Mouse (Mus musculus) thymus, postnatal 14 days (tissue): Measurements from ENCODE around the gene Itga5.

ENCODE experiments used
- DNase-seq: peaks from one replicate; pipeline ENCODE4 v3.0.0; 2021

Gene Itga5

DNA sequence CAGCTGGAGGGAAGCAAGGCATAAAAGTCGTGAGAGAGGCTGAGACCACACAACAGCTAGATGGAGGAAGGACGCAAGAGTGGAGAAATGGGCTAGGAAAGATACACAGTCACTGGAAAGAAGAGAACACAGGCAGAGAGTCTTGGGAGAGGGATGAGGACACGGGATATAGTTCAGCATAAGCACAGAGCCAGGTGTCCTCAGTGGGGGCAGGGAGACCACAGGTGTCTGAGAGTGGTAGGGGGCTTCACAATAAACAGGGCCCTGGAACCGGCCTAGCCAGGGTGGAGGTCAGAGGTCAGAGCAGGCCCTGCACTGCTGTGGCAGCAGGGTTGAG, 27.8 kb downstream of the Itga5 start:
- DNase-seq = no peak

DNA sequence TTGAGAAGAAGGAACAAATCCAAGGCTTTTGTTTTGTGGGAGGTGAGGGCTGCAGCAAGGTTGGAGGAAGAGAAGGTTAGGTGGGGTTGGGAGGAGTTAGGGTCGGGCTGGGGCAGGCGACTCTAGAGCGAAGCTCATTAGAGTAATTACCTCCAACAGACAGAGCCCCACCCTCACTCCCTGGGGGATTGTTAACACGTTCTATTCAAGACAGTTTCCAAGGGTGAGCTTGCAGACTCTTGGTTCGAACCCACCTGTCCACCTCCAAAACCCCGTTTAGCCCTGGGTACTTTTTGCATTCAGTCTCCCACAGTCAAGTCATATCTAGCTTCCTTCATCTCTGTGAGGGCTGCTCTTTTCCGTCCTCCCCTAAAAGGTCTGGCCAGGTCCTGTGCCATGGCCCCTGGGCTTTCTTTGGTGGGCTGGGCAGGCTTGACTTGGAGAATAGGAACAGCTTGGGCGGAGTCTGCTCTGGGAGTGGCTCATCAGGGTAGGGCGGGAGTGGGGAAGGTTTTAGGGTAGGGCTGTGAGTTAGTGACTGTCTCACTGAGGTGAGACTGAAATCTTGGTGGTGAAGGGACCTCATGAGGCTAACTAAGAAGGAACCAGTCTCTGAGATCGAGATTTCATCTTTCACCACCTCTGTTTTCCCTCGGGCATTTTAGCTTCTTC, 29.4 kb downstream of the Itga5 start:
- no peak for DNase-seq

DNA sequence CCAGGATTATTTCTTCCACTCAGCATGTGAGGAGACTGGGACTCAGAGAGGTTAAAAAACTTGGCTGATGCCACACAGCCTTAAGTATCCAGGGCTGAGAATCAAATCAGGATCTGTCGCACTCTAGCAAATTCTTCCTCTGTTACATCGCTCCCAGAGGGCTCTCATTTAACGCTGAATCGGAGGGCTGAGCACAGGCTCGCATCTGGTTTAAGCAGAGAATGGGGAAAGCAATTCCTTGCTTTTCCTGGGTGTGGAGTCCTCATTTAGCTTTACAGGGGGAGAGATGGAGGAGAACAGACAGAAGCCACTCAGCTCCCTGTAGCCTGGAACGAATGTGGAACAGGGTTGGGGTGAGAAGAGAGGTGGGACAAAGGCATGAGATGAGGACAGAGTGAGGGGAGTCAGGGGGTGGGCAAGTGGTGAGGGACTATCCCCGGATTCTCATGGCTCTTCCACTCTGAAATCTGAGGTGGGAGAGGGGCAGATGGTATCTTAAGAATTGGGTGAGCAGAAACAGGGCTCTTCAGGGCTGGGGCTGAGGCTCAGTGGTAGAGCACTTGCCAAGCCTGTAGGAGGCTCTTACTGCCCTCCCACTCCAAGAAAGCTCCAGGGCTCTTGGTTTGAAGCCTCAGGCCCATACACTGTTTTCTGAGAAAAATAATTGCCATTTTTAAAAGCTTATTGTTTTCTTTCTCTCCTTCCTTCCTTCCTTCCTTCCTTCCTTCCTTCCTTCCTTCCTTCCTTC, 30.9 kb downstream of the Itga5 start:
- no peak for DNase-seq

DNA sequence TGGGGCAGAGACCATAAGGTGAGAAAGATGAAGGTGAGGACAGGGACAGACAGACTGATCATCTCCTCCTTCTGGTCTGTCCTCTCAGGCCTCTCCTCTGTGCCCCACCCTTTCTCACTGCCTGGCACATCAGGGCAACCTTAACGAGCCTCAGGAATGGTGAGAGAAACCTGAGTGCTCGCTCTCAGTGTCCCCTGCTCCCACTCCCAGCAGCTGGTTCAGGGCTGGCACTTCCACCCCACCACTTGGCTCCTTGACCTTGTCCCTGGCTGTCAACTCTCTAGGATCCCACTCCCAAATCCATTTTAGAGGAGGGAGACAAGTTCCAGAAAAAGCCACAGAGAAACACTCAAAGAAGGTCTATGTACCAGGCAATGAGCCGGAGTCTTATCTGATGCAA, 31.5 kb downstream of the Itga5 start:
- no peak for DNase-seq

DNA sequence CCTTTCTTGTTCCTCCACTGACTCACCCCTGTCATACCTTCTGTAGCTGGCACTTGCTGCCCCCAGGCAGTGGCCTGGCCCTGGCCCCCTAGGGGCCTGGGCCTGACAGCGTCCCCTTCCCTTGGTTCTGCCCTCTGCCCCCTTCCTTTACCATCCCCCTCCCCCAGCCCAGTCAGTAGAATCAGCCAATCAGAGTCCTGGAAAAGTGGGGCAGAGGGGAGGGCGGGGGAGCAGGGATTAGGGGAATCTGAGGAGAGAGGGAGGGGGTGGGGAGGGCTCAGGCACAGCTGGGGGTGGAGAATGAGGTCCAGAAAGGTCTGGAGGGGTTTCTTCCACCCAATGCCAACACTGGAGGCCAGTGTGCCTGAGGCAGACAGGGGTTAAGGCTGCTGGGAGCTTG, 32.4 kb downstream of the Itga5 start:
- no peak for DNase-seq

DNA sequence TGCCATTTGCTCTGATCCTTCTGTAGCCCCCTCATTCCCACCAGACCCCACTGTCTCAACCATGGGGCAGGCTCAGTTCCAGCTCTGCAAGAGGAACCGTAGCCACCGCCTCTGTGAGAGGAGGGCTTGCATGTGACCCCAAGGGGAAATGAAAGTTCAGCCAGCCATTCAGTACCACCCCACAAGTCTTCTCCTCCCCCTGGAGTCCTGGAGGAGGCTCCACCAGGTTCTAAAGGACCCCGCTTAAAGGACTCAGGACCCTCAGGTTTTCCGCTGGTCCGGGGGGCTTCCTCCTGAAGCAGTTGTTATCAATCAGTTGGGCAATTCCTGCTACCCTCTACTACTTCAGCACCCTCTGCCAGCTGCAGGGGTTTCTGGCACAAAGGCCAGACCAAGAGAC, 32.8 kb downstream of the Itga5 start:
- no peak for DNase-seq

DNA sequence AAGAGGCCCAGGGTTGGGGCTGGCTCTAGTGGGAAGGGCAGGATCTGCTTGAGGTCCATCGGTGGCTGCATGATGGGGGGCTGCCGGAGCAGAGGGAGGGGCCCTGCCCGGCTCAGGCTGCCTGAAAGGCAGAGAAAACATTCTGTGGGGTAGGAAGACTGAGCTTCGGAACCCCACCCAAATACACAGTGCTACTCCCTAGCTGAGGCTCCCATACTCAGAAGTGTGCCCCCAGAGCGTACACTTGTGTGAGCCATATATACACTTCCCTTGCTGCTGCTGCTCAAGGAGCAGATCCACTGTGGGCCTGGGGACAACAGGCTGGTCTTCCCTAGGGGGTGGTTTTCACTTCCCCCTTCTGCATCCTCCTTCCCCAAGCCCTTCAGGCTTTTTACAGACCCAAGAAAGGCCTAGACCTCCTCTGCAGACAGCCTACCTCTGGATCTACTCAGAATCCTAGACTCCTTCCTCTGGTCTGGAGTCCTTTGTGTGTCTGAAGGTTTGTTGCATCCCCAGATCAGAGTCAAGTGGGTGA, 33.4 kb downstream of the Itga5 start:
- no peak for DNase-seq

DNA sequence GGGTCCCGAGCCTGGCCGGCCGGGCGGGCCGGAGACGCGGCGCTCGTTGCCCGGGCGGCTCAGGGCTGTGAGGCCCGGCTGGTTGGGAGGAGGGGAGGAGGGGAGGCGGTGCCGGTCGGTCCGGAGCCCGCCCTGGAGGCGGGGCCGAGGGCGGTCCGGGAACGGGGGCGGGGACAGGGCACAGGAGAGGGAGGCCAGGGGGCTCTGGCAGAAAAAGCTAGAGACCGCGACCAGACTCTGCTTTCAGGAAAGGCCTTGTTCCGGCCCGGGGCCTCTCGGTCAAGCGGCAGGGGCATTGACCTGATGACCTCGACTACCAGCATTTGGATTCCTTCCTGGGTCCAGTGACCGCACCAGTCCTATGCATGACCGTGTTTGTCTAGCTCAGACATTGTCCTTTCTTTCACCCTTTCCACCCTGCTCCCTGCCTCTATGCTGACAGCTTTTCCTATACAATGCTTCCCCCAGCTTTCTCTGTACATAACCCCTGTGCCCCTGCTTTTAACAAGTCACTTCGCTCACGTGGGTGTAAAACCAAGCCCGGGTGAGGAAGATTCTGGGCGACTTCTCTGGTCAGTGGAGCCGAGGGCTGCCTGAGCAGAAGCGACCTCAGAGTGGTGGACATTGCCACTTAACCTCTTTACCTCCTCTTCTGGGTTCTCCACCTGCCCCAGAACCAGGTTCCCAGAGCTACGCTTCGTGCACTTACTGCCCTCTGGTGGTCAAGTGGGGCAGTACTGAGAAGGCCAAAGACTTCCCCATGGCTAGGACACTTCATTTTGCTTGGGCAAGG, 42.9 kb downstream of the Itga5 start:
- peak; percentile 90 for DNase-seq

DNA sequence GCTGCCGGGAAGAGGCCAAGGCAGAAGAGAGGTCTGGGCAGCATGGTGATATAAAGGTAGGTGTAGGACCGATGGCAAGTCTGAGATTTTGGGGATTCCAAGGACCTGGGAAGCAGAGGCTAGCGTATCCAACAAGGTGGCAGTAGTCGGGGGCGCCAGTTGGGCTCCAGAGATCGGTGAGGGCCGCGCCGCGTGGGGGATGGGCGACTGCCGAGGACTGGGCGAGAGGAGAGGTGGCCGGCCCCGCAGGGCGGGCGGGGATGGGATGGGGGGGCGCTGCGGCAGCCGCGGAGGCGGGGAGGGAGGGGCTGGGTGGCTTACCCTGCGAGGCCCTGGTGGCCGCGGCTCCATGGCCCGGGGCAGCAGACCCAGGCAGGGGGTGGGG, 43.5 kb downstream of the Itga5 start:
- peak; percentile 56 for DNase-seq

DNA sequence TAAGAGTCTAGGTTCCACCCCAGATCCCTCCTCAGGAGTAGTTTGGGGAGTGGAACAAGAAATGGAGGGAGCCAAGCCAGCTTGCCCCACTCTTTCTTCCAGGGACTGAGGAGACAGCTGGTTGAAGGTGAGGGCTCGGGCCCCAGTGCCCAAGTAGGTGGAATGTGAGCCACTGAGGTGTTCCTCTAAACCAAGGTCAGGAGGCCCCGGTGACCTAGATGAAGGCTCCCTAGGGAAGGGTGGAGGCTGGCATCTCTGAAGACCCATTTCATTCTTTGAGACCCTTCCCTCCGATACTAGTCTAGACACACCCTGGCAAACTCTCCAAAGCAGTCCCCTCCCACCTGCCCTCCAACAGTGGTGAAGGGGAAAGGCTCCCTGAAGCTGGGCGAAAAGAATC, 44.2 kb downstream of the Itga5 start:
- no peak for DNase-seq

DNA sequence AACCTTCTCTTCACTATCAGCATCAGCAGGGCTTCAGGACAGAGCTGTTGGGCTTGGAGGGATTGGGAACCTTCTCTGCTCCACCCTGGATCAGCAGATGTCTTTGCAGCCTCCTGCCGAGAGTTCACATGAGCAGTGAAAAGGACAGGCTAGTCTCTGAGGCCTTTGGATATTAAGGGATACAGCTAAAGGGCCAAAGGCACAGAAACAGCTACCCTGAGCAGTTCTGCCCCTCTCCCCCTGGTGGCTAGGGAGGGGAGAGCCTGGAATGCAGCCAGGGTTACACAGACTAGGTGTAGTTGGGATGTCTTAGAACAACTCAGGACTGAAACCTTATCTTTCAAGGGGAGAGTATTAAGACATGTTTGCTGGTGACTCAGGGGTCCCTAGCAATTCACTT, 45.5 kb downstream of the Itga5 start:
- DNase-seq = peak; percentile 38

DNA sequence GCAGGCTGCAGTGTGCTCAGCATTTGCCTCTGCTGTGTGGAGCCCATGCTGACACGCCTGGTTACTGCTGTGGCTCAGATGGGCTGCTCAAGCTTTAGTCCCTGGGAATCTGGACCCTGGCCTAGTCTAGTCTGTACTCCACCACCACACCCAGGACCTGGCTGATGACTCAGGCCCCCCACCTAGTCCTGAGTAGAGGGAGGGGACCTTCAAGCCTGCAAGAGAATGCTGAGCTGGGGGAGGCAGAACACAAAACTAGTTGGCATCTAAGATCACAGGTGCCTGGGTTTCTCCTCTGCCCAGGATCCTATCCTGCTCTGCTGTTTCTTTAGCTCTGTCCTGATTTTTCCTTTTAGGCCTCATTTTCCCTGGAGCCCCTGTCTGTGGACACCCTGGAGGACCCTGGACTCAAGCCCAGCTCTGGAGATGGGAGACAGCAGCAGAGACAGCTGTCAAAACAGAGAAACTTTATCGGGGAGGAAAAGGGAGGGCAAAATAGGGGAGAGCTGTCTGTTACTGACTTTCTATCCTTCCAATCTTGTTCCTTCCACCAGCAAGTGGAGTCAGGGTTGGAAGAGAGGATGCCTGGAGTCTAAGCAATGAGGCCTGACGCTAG, 48.3 kb downstream of the Itga5 start:
- DNase-seq = no peak

DNA sequence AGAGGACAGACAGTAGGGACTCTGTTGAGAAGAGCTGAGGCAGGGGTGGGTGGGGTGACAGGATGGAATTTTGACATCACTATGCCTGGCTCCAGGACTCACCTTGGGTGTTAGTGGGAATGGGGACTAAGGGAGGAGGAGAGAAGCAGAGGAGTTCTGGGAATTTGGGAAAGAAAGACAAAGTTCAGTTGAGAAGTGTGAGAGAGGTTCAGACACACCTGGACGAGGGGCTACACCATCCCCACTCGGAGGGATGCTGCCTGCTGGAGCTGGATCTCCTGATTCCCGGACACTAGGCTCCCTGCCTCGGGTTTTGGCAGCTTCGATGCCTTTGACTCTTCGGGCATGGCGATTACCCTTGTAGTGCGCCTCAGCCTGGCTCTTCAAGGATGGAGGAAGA, 48.8 kb downstream of the Itga5 start:
- DNase-seq = no peak

DNA sequence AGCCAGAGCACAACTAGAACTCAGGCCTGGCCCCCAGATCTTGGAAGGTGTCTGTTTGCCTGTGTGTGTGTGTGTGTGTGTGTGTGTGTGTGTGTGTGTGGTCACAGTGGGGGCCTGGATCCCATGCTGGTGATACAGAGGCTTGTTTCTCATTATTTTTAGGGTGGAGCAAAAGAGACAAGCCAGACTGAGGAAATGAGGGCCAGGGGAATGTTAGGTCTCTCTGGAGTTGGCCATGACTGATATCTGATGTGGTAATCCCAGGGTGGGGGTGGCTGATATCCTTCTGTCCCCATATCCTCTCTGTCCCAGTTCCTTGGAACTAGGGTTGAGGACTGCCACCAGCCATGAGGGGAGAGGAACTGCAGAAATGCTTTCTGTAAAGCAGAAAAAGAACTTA, 49.4 kb downstream of the Itga5 start:
- DNase-seq = no peak

DNA sequence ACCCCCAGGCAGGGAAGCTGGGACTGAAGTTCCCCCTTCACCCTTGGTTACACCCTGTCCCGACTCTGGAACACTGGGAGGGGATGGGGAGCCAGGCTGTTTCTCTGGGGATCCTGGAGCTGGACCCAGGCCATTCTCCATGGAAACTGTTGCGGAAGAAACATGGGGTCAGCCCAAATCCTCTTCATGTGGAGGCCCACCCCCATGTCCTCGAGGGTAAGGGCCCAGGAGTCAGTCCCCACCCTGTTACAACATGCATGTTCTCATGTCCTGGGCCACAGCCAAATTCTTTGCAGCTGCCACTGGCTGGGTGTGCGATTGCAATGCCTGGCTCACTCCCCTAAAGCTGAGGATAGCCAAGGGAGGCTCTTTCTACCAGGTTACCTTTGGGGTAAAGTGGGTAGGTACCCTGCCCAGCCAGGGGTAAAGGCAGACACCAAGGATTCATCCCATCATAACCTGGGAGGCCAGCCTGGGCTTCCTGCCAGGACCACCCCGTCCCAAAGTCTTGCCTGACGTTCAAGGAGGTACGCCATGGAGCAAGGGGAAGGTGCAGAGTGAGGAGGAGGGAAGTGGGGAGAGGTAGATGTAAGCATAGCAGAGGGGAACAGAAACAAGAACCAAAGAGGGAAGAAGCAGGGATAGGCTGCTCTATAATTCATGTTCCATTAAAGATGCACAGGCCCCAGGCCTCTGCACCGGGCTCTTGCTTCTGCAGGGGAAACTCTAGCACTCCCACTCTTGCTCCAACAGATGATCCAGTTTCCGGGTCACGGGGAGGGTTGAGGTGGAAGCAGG, 50.4 kb downstream of the Itga5 start:
- no peak for DNase-seq

DNA sequence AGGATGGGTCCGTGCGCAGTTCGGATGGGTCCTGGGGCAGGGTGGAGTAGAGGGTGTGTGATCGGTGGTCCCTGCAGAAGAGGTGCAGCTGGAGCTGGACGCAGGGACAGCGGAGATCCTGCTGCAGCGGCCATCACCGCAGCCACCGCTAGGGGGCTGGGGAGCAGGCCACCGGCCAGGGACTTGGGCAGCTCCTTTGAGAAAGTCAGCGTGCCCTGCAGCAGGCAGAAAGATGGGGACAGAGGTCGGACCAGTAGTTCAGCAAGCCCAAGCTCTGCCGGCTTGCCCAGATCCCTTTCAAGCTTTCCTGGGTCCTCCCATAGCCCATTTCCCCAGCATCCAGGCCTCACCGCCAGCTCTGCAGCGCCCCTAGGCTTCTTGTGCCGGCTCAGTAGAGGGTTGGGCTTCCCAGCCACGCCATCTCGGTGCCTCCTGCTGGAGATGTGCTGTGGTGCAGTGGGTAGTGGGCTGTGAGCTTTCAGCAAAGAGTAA, 51.5 kb downstream of the Itga5 start:
- DNase-seq = no peak

DNA sequence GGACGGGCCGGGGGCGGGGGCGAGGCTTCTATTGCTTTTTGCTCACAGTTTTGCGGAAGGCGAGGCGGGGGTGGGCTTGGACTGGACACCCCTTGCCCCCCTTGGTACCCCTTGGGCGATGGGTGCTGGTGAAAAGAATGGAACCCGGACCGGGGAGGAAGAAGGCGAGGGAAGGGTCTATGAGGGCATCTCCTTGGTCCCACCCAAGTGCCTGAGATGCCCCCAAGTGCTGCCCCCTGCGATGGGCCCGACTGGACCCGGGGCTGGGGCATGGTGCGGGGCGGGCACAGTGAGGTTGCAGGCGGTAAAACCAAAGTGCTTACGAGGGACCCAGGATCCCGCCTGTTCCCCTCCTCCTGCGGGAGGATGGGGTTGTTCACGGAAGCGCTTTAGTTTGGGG, 52.4 kb downstream of the Itga5 start:
- no peak for DNase-seq

DNA sequence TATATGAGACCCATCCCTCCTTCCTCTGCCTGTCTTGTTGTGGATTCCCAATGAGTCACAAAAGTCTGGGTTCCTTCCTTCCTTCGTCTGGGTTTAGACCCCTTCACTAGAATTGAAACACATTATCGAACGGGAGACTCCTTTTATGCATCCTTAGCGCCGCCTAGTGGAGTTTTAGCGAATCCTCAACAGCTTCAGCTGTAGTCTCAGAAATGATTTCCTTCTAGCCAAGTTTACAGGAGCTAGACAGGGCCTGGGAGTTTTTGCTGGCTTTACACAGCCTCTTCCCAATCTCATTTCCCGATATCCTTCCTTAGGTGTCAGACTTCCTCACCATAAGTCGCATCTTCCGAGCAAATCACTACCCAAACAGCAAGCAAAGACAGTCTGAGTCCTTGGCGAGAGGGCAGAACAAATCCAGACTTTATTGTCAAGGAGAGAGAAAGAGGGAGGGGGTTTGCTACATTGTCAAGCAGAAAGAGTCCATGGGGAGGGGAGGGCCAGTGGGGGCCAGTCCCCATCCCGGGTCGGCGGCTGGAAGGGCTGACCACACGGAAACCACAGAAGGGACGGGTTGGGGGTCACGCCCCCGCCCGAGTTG, 53.0 kb downstream of the Itga5 start:
- peak; percentile 63 for DNase-seq

DNA sequence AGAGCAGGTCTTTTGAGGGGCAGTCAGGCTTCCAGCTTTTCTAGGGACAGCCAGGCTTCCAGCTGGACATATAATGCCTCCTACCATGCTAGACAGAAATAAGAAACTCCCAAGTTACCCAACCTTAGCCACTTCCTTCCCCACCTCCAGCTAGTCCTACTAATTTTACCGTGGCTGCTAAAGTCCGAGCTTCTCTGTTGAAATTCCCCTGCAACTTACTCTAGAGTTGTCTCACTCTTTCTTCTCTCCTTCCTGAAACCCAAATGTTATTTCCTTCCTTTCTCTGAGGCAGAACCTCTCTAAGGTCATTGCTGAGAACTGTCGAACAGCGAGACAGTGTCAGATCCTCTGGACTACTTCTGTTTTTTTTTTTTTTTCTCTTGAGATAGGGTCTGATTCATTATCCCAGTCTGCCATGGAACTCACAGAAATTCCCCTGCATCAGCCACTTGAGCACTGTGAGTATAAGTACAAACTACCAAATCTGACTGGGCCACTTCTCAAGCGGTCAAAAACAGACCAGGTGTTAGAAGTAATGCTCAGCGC, 56.1 kb downstream of the Itga5 start, which contains the start of gene Gpr84:
Gpr84 (minus strand) TSS at position 248 of the 546 bp plus-strand sequence.
- no peak for DNase-seq

DNA sequence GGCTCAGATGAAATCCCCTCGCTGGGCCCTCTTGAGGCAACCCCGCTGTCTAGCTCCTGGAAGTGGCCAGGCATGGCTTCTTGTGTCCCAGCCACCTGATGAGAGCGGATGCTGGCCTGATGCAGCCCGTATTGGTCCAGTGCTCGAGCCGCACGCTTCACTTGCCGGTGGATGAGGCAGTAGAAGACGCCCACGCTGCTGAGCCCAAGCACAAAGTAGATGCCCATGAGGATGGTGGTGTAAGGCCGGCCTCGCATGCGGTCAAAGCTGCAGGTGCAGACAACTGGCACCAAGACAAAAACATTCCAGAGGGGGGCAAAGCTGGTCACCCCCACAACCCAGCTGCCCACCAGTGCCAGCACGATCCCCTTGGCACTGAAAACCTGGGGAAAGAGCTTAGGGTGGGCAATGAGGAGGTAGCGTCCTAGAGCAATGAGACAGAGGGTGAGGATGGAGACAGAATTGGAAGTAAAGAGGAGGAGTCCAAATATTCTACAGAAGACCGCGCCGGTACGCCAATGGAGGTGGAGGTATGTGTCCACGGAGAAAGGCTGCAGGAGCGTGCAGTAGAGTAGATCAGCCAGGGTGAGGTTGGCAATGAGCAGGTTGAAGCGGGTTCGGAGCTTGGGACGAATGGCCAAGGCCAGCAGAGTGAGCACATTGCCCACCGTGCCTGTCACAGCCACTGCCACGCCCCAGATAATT, 57.5 kb downstream of the Itga5 start:
- DNase-seq = no peak
